Mouse (Mus musculus): ENCODE results near the gene Cited2. TPM values are rescaled to one million over a fixed set of nuclear protein-coding genes. Genes with fewer than 3 reads are reported as not detected.

The Cited2 gene
- polyA plus RNA-seq, 1 experiment, result 49.1 TPM

GRCm38 (mm10) chr10:17725644-17726372 lies 2.8 kb downstream of the Cited2 start:
- H3K4me1 ChIP-seq (ENCODE audit: control insufficient read depth, insufficient read depth, low read length), result no peaks in the 10 kb centered on the region
- TF ChIP-seq POLR2A (IDR thresholded peaks at IDR 0.05; ENCODE audit: borderline replicate concordance, control insufficient read depth, low read depth, low read length) (no peak), CTCF (IDR thresholded peaks at IDR 0.05; ENCODE audit: control insufficient read depth, insufficient read depth, low read length) (no peak)
- H3K27ac ChIP-seq (ENCODE audit: control insufficient read depth, insufficient read depth, low read depth, low read length, poor library complexity), result no peak overlapping the region
- WGBS, result 71% methylated on average over 7 of the region's 7 CpGs
- H3K4me3 ChIP-seq (replicated peaks; ENCODE audit: control insufficient read depth, low read depth, low read length), result no peak overlapping the region

DNA sequence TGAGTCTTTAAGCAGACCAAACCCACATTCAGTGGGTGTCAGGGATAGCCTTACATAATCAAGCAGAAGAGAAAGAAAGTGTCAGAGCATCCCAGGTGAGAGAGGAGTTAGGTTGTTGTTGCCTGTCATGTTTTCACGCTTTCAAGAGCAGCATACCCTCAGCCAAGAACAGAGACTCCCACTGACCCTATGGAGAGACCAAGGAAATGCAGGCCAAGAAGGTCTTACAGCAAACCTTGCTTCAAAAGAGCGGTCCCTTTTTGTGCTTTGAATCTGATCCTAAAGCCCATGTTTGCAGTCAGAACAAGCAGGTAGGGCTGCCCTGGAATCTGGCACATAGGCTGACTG lies 3.3 kb downstream of the Cited2 start:
- WGBS, result 71% methylated on average over 2 of the region's 2 CpGs
- H3K4me3 ChIP-seq (replicated peaks; ENCODE audit: control insufficient read depth, low read depth, low read length), result no peak overlapping the region

DNA sequence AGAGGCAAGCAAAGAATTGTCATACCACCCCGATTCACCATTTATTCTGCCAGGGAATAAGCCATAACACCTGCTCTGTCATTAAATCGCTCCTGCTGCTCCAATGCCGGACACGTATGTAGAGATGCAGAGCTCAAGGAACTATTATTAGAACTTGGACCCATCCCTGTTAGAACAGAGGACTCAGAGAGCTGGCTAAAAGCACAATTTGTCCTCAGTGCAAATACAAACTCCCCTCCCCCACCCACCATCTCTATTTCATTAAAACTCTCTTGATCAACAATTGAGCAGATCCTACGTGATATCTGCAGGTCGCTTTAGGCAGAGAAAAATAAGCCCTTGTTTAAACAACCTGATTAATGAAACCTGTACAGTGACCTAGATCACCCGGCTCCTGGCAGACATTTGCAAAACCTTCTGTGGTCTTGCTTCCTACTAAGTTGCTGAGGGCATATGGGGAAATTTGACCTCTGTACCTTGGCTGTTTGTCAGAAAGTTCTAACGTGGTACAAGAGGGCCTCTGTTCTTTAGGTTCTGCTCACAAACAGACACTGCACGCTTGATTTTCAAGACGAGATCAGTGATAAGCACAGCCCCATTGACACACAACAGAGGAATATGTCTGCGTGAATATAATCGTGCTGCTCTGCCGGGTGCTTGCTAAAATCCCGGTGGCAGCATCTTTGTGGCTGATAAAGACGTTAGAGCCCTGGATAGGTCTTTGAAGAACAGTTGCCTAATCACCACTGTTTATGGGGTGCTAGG lies 4.3 kb downstream of the Cited2 start:
- no peak overlapping the region for H3K4me3 ChIP-seq (replicated peaks; ENCODE audit: control insufficient read depth, low read depth, low read length)
- TF ChIP-seq CTCF (IDR thresholded peaks at IDR 0.05; ENCODE audit: control insufficient read depth, insufficient read depth, low read length) (no peak), POLR2A (IDR thresholded peaks at IDR 0.05; ENCODE audit: borderline replicate concordance, control insufficient read depth, low read depth, low read length) (no peak)
- no peaks in the 10 kb centered on the region for H3K4me1 ChIP-seq (ENCODE audit: control insufficient read depth, insufficient read depth, low read length)
- WGBS, result 23% methylated on average over 15 of the region's 15 CpGs
- H3K27ac ChIP-seq (ENCODE audit: control insufficient read depth, insufficient read depth, low read depth, low read length, poor library complexity), result peak overlapping the region; percentile 64

More for the DNA sequence above, 3.3 kb downstream of the Cited2 start:
- Histone ChIP-seq H3K4me1 (ENCODE audit: control insufficient read depth, insufficient read depth, low read length) (no peaks in the 10 kb centered on the region), H3K27ac (ENCODE audit: control insufficient read depth, insufficient read depth, low read depth, low read length, poor library complexity) (0 out of 2 replicates have a peak overlapping the region, but pooled peaks have one; percentile 15)
- TF ChIP-seq CTCF (IDR thresholded peaks at IDR 0.05; ENCODE audit: control insufficient read depth, insufficient read depth, low read length) (no peak), POLR2A (IDR thresholded peaks at IDR 0.05; ENCODE audit: borderline replicate concordance, control insufficient read depth, low read depth, low read length) (no peak)

DNA sequence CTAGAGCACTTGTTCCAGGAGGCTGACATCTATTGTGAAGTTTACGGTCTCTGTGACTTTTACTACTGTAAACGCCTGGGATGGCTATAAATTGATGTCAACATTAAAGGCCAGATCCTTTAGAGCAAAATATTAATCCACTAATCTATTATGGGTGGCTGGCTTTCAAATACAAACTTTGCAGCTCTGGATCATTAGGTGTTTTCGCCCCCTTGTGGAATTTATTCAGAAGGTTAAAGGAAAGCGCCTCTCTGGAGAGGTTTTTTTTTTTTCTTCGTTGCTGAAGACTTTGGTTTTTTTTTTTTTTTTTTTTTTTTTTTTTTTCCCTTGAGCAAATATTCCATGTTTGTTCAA lies 4.9 kb downstream of the Cited2 start:
- TF ChIP-seq POLR2A (IDR thresholded peaks at IDR 0.05; ENCODE audit: borderline replicate concordance, control insufficient read depth, low read depth, low read length) (no peak), CTCF (IDR thresholded peaks at IDR 0.05; ENCODE audit: control insufficient read depth, insufficient read depth, low read length) (no peak)
- H3K27ac ChIP-seq (ENCODE audit: control insufficient read depth, insufficient read depth, low read depth, low read length, poor library complexity), result peak overlapping the region; percentile 64; the same call in 1 of the 2 replicates
- 2% methylated on average over 5 of the region's 5 CpGs for WGBS
- no peak overlapping the region for H3K4me3 ChIP-seq (replicated peaks; ENCODE audit: control insufficient read depth, low read depth, low read length)
- H3K4me1 ChIP-seq (ENCODE audit: control insufficient read depth, insufficient read depth, low read length), result no peaks in the 10 kb centered on the region

- no peak overlapping the region for H3K4me3 ChIP-seq (replicated peaks; ENCODE audit: control insufficient read depth, low read depth, low read length)
- TF ChIP-seq CTCF (IDR thresholded peaks at IDR 0.05; ENCODE audit: control insufficient read depth, insufficient read depth, low read length), result no peak
- TF ChIP-seq POLR2A (IDR thresholded peaks at IDR 0.05; ENCODE audit: borderline replicate concordance, control insufficient read depth, low read depth, low read length), result no peak
- no peak overlapping the region for H3K27ac ChIP-seq (ENCODE audit: control insufficient read depth, insufficient read depth, low read depth, low read length, poor library complexity)
- H3K4me1 ChIP-seq (ENCODE audit: control insufficient read depth, insufficient read depth, low read length), result no peaks in the 10 kb centered on the region
- 46% methylated on average over 4 of the region's 4 CpGs for WGBS
These were observed 5.7 kb downstream of the Cited2 start for GRCm38 (mm10) chr10:17728711-17729110.

DNA sequence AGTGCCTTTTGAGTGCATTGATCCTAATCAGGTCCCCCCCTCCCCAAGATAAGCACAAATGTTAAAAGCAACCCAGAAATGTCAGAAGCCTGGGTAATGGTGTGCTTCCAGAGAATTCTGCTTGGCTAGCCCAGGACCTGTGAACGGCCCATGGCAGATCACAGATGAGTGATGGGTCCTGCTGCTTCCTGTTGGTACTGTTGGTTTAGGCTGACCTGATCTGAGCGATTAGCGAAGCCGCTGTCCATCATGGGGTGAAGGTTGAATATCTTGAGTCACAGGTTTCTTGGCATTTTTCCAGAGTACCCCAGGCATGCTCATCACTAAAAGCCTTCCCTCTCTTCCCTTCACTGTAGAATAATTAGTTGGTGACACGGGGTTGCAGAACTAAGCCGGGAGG lies 6.5 kb downstream of the Cited2 start:
- H3K27ac ChIP-seq (ENCODE audit: control insufficient read depth, insufficient read depth, low read depth, low read length, poor library complexity), result no peak overlapping the region
- no peaks in the 10 kb centered on the region for H3K4me1 ChIP-seq (ENCODE audit: control insufficient read depth, insufficient read depth, low read length)
- no peak overlapping the region for H3K4me3 ChIP-seq (replicated peaks; ENCODE audit: control insufficient read depth, low read depth, low read length)
- TF ChIP-seq CTCF (IDR thresholded peaks at IDR 0.05; ENCODE audit: control insufficient read depth, insufficient read depth, low read length) (no peak), POLR2A (IDR thresholded peaks at IDR 0.05; ENCODE audit: borderline replicate concordance, control insufficient read depth, low read depth, low read length) (no peak)
- 73% methylated on average over 6 of the region's 6 CpGs for WGBS

- no peak overlapping the region for H3K27ac ChIP-seq (ENCODE audit: control insufficient read depth, insufficient read depth, low read depth, low read length, poor library complexity)
- 18% methylated on average over 4 of the region's 4 CpGs for WGBS
- no peak overlapping the region for H3K4me3 ChIP-seq (replicated peaks; ENCODE audit: control insufficient read depth, low read depth, low read length)
- H3K4me1 ChIP-seq (ENCODE audit: control insufficient read depth, insufficient read depth, low read length), result no peaks in the 10 kb centered on the region
- TF ChIP-seq POLR2A (IDR thresholded peaks at IDR 0.05; ENCODE audit: borderline replicate concordance, control insufficient read depth, low read depth, low read length) (no peak), CTCF (IDR thresholded peaks at IDR 0.05; ENCODE audit: control insufficient read depth, insufficient read depth, low read length) (peak; percentile 30; the same call in 1 of the 2 replicates)
These were observed 10.0 kb downstream of the Cited2 start for GRCm38 (mm10) chr10:17733057-17733456.

DNA sequence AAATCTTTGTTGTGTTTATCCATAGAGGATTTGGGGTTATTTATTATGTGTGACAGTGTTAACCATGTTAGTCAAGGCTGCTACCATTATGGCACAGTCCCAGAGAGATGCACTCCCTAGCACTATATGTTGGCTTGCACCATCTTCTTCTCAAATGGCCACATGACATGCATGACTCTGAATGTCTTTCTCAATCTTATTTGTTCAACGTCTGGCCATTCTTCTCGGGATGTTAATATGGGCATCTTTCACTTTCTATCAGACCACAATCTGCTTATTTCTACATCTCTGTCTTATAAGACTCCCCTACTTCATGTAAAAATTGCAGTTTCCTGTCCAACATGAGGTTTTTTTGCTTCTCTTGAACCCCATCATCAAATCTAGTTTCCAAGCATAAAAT lies 19.6 kb downstream of the Cited2 start:
- TF ChIP-seq POLR2A (IDR thresholded peaks at IDR 0.05; ENCODE audit: borderline replicate concordance, control insufficient read depth, low read depth, low read length) (no peak), CTCF (IDR thresholded peaks at IDR 0.05; ENCODE audit: control insufficient read depth, insufficient read depth, low read length) (no peak)
- WGBS, result 75% methylated on average over 2 of the region's 2 CpGs
- no peak overlapping the region for H3K4me3 ChIP-seq (replicated peaks; ENCODE audit: control insufficient read depth, low read depth, low read length)

More for the DNA sequence above, 19.6 kb downstream of the Cited2 start:
- Histone ChIP-seq H3K27ac (ENCODE audit: control insufficient read depth, insufficient read depth, low read depth, low read length, poor library complexity) (no peak overlapping the region), H3K4me1 (ENCODE audit: control insufficient read depth, insufficient read depth, low read length) (no peaks in the 10 kb centered on the region)
